Mouse (Mus musculus): ENCODE measurements around the gene Gm10142. TPM values are rescaled to one million over a fixed set of nuclear protein-coding genes. Genes with fewer than 3 reads are reported as not detected.

The Gm10142 gene
- total RNA-seq (2014; rRNA removed) (not detected in 2 replicates), polyA plus RNA-seq (2015; fragmentation: Nextera tagmentation; extraction: Ambion mirVana) (not detected in 2 replicates)

- no peak for ATAC-seq
- no peak for TF ChIP-seq CTCF (IDR thresholded peaks at IDR 0.05; ENCODE audit: low read depth)
- no peak for DNase-seq
- Histone ChIP-seq H3K9ac (no peak within 1 kb of the TSS), H3K9me3 (ENCODE audit: low read length) (no peaks in the 10 kb centered on the region), H3K4me2 (ENCODE audit: low read depth) (no peak within 1 kb of the TSS), H3K4me3 (ENCODE audit: low read depth, low read length) (no peak within 1 kb of the TSS), H3K4me1 (ENCODE audit: insufficient read depth) (no peaks in the 10 kb centered on the region), H3K27ac (ENCODE audit: low read depth, low read length) (no peak within 1 kb of the TSS), H3K27me3 (ENCODE audit: insufficient read depth, low read length) (no peaks in the 10 kb centered on the region), H3K36me3 (ENCODE audit: insufficient read depth) (no peaks in the 10 kb centered on the region)
- 96% methylated on average over 1 of the region's 1 CpGs for WGBS
Measured at GRCm38 (mm10) chr10:77715507-77715906, at the start of gene Gm10142. Gene Gm10142 (plus strand): TSS chr10:77715807.

GRCm38 (mm10) chr10:77666342-77666741 lies 49.3 kb upstream of the Gm10142 start:
- H3K4me2 ChIP-seq (ENCODE audit: low read depth), result no peak overlapping the region
- no peaks in the 10 kb centered on the region for H3K36me3 ChIP-seq (ENCODE audit: insufficient read depth)
- no peaks in the 10 kb centered on the region for H3K9me3 ChIP-seq (ENCODE audit: low read length)
- no peak overlapping the region for H3K4me3 ChIP-seq (ENCODE audit: low read depth, low read length)
- no peaks in the 10 kb centered on the region for H3K27me3 ChIP-seq (ENCODE audit: insufficient read depth, low read length)
- H3K9ac ChIP-seq, result no peak overlapping the region
- DNase-seq (no peak), ATAC-seq (no peak)
- whole genome bisulfite sequencing, result 67% methylated on average over 8 of the region's 8 CpGs
- no peak for TF ChIP-seq CTCF (IDR thresholded peaks at IDR 0.05; ENCODE audit: low read depth)
- no peak overlapping the region for H3K27ac ChIP-seq (ENCODE audit: low read depth, low read length)
- no peaks in the 10 kb centered on the region for H3K4me1 ChIP-seq (ENCODE audit: insufficient read depth)

- no peaks in the 10 kb centered on the region for H3K27me3 ChIP-seq (ENCODE audit: insufficient read depth, low read length)
- no peaks in the 10 kb centered on the region for H3K36me3 ChIP-seq (ENCODE audit: insufficient read depth)
- ATAC-seq, result no peak
- WGBS, result 69% methylated on average over 4 of the region's 4 CpGs
- H3K4me1 ChIP-seq (ENCODE audit: insufficient read depth), result no peaks in the 10 kb centered on the region
- H3K9me3 ChIP-seq (ENCODE audit: low read length), result no peaks in the 10 kb centered on the region
- no peak overlapping the region for H3K4me2 ChIP-seq (ENCODE audit: low read depth)
- H3K4me3 ChIP-seq (ENCODE audit: low read depth, low read length), result no peak overlapping the region
- no peak overlapping the region for H3K27ac ChIP-seq (ENCODE audit: low read depth, low read length)
- H3K9ac ChIP-seq, result no peak overlapping the region
- no peak for DNase-seq
- no peak for TF ChIP-seq CTCF (IDR thresholded peaks at IDR 0.05; ENCODE audit: low read depth)
Measured at GRCm38 (mm10) chr10:77667402-77667801, 48.2 kb upstream of the Gm10142 start.

- Histone ChIP-seq H3K27me3 (ENCODE audit: insufficient read depth, low read length) (no peaks in the 10 kb centered on the region), H3K4me3 (ENCODE audit: low read depth, low read length) (no peak overlapping the region), H3K27ac (ENCODE audit: low read depth, low read length) (no peak overlapping the region), H3K4me2 (ENCODE audit: low read depth) (no peak overlapping the region), H3K36me3 (ENCODE audit: insufficient read depth) (no peaks in the 10 kb centered on the region), H3K9ac (no peak overlapping the region), H3K9me3 (ENCODE audit: low read length) (no peaks in the 10 kb centered on the region), H3K4me1 (ENCODE audit: insufficient read depth) (no peaks in the 10 kb centered on the region)
- TF ChIP-seq CTCF (IDR thresholded peaks at IDR 0.05; ENCODE audit: low read depth), result no peak
- no peak for ATAC-seq
- 75% methylated on average over 4 of the region's 4 CpGs for WGBS
- no peak for DNase-seq
Measured at GRCm38 (mm10) chr10:77670710-77671109, 44.9 kb upstream of the Gm10142 start.

- Histone ChIP-seq H3K27ac (ENCODE audit: low read depth, low read length) (no peak overlapping the region), H3K4me1 (ENCODE audit: insufficient read depth) (no peaks in the 10 kb centered on the region), H3K36me3 (ENCODE audit: insufficient read depth) (no peaks in the 10 kb centered on the region), H3K9me3 (ENCODE audit: low read length) (no peaks in the 10 kb centered on the region), H3K27me3 (ENCODE audit: insufficient read depth, low read length) (no peaks in the 10 kb centered on the region), H3K4me2 (ENCODE audit: low read depth) (no peak overlapping the region), H3K9ac (no peak overlapping the region), H3K4me3 (ENCODE audit: low read depth, low read length) (no peak overlapping the region)
- DNase-seq (no peak), ATAC-seq (no peak)
- WGBS, result 88% methylated on average over 4 of the region's 4 CpGs
- no peak for TF ChIP-seq CTCF (IDR thresholded peaks at IDR 0.05; ENCODE audit: low read depth)
Measured at GRCm38 (mm10) chr10:77671519-77671918, 44.1 kb upstream of the Gm10142 start.

GRCm38 (mm10) chr10:77673765-77674164 lies 41.8 kb upstream of the Gm10142 start:
- WGBS, result 65% methylated on average over 13 of the region's 13 CpGs
- no peak overlapping the region for H3K4me2 ChIP-seq (ENCODE audit: low read depth)

GRCm38 (mm10) chr10:77677562-77677961 lies 38.0 kb upstream of the Gm10142 start:
- peak; percentile 22 for DNase-seq
- Histone ChIP-seq H3K9ac (peak overlapping the region; percentile 22; the same call in 1 of the 2 replicates), H3K27me3 (ENCODE audit: insufficient read depth, low read length) (peaks cover 9% of the 10 kb centered on the region), H3K4me2 (ENCODE audit: low read depth) (peak overlapping the region; percentile 68), H3K4me1 (ENCODE audit: insufficient read depth) (peaks cover 7% of the 10 kb centered on the region), H3K9me3 (ENCODE audit: low read length) (no peaks in the 10 kb centered on the region), H3K36me3 (ENCODE audit: insufficient read depth) (no peaks in the 10 kb centered on the region), H3K4me3 (ENCODE audit: low read depth, low read length) (peak overlapping the region; percentile 35), H3K27ac (ENCODE audit: low read depth, low read length) (no peak overlapping the region)
- WGBS, result under 1% methylated on average over 35 of the region's 35 CpGs
- no peak for TF ChIP-seq CTCF (IDR thresholded peaks at IDR 0.05; ENCODE audit: low read depth)
- ATAC-seq, result peak; percentile 59

More at GRCm38 (mm10) chr10:77673765-77674164, 41.8 kb upstream of the Gm10142 start:
- Histone ChIP-seq H3K9ac (no peak overlapping the region), H3K9me3 (ENCODE audit: low read length) (no peaks in the 10 kb centered on the region), H3K27me3 (ENCODE audit: insufficient read depth, low read length) (peaks cover 9% of the 10 kb centered on the region), H3K27ac (ENCODE audit: low read depth, low read length) (no peak overlapping the region), H3K4me1 (ENCODE audit: insufficient read depth) (peaks cover 7% of the 10 kb centered on the region), H3K4me3 (ENCODE audit: low read depth, low read length) (no peak overlapping the region), H3K36me3 (ENCODE audit: insufficient read depth) (no peaks in the 10 kb centered on the region)
- TF ChIP-seq CTCF (IDR thresholded peaks at IDR 0.05; ENCODE audit: low read depth), result no peak
- DNase-seq (no peak), ATAC-seq (no peak)

Measured in forebrain, postnatal 0 days (tissue).